Mouse (Mus musculus) spleen, adult 2 months (tissue): ENCODE measurements around the gene Olfr96. TPM values are rescaled to one million over a fixed set of nuclear protein-coding genes. Genes with fewer than 3 reads are reported as not detected.

Source experiments
- DNase-seq, 2 experiments: peaks; one replicate each; pipeline versions ENCODE4 v3.0.0 to v3.0.0-alpha.2; 2012 to 2021; ENCODE audit warnings: low spot score in 2 of 2, low read depth in 1 of 2
- H3K27ac ChIP-seq: fragments of 200-500 bp; 2 replicates; pipeline ENCODE4 v1.5.1; 2012; ENCODE audit warnings: low read length, inconsistent platforms; ENCODE audit not compliant: insufficient read depth
- H3K27me3 ChIP-seq: fragments of 200-500 bp; 2 replicates; pipeline ENCODE4 v1.6.1; 2012; ENCODE audit warnings: mild to moderate bottlenecking, moderate library complexity, low read length, inconsistent platforms; ENCODE audit not compliant: control insufficient read depth, insufficient read depth
- H3K36me3 ChIP-seq: fragments of 200-500 bp; 2 replicates; pipeline ENCODE4 v1.6.1; 2012; ENCODE audit warnings: mild to moderate bottlenecking, low read length, inconsistent platforms; ENCODE audit not compliant: control insufficient read depth, insufficient read depth
- H3K4me1 ChIP-seq: fragments of 200-500 bp; 2 replicates; pipeline ENCODE4 v1.6.1; 2011; ENCODE audit warnings: inconsistent platforms; ENCODE audit not compliant: control insufficient read depth, insufficient read depth, insufficient read length
- H3K4me3 ChIP-seq: fragments of 200-500 bp; 2 replicates; pipeline ENCODE4 v1.5.1; 2011; ENCODE audit warnings: mild to moderate bottlenecking, inconsistent platforms; ENCODE audit not compliant: insufficient read depth, insufficient read length; ENCODE audit errors: extremely low read depth
- CTCF ChIP-seq: fragments of 200-500 bp; IDR thresholded peaks from 2 replicates; pipeline ENCODE4 v1.5.1; 2011; ENCODE audit warnings: mild to moderate bottlenecking, inconsistent platforms; ENCODE audit not compliant: insufficient read depth, insufficient read length, insufficient replicate concordance; ENCODE audit errors: extremely low read depth
- POLR2A ChIP-seq: fragments of 200-500 bp; IDR thresholded peaks from 2 replicates; pipeline ENCODE4 v1.6.1; 2011; ENCODE audit warnings: low read depth, low read length, inconsistent platforms
- WGBS: fragments of 180-500 bp; shearing (Covaris S2); methylation state at CpG from one replicate; pipeline ENCODE4 v1.1.7; 2018; 5-methylcytosine and 5-hydroxymethylcytosine counted together
- polyA plus RNA-seq: library from polyadenylated mRNA; depleted of rRNA; stranded (reverse); fragments of >200 nt; gene quantifications from 2 replicates; pipeline ENCODE4 v1.2.3, GENCODE M21; 2012; rRNA removed

Olfr96 gene
- polyA plus RNA-seq, 1 experiment: not detected

DNA sequence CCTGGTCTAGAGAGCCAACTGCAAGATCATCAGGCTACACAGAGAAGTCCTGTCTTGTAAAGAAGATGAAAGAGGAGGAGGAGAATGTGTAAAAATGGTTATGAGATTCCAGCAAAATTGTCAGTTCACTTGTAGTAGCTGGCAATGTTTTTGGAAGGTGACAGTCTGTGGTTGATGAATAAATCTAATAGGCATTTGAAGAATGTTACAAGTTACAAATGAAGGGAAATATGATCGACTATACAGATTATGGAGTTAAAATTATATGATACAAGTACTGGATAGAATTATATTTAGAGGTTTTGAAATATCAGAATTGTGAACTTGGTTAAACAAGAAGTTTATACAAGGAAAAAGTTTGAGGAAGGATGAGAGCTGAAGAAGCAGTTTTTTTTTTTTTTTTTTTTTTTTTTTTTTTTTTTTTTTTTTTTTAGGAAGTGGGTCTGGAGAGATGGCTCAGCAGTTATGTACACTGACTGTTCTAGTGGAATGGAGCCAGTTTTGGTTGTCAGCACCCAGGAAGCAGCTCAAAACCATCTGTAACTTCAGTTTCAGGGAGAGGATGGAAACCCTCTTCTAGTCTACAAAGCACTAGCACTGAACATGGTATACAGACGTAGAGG lies 55.8 kb downstream of the Olfr96 start:
- WGBS: 87% methylated on average over 2 of the region's 2 CpGs
- DNase-seq: no peak
- H3K4me3 ChIP-seq: no peak overlapping the region

More for the DNA sequence above, 55.8 kb downstream of the Olfr96 start:
- Histone ChIP-seq H3K36me3 (peaks cover 21% of the 10 kb centered on the region), H3K4me1 (peaks cover 16% of the 10 kb centered on the region; the same call in 1 of the 2 replicates), H3K27ac (no peak overlapping the region), H3K27me3 (no peaks in the 10 kb centered on the region)
- TF ChIP-seq CTCF: no peak
- TF ChIP-seq POLR2A: no peak

Other genes with a start within 250 kb of the Olfr96 start
- not detected in 2 replicates for gene 2410137M14Rik, start 238.9 kb upstream of the Olfr96 start, polyA plus RNA-seq
- gene H2-M5, start 230.6 kb upstream of the Olfr96 start, polyA plus RNA-seq: 0.28 and 0.48 TPM in 2 replicates
- gene Zfp57, start 219.0 kb upstream of the Olfr96 start, polyA plus RNA-seq: 0.62 and 0.75 TPM in 2 replicates
- not detected in 2 replicates for gene Mog, start 196.7 kb upstream of the Olfr96 start, polyA plus RNA-seq
- 28.7 and 29.7 TPM in 2 replicates for gene Gabbr1, start 174.2 kb upstream of the Olfr96 start, polyA plus RNA-seq
- gene Olfr90, start 131.6 kb upstream of the Olfr96 start, polyA plus RNA-seq: 0.14 TPM in 1 of 2 replicates, not detected in the other
- gene Olfr91, start 121.9 kb upstream of the Olfr96 start, polyA plus RNA-seq: not detected in 2 replicates
- not detected in 2 replicates for gene Olfr92, start 100.1 kb upstream of the Olfr96 start, polyA plus RNA-seq
- gene Olfr93, start 58.7 kb upstream of the Olfr96 start, polyA plus RNA-seq: not detected in 2 replicates
- 1.1 and 1.5 TPM in 2 replicates for gene Ubd, start 26.3 kb upstream of the Olfr96 start, polyA plus RNA-seq
- gene Olfr94, start 19.2 kb upstream of the Olfr96 start, polyA plus RNA-seq: not detected in 2 replicates
- not detected in 2 replicates for gene Olfr95, start 7.0 kb upstream of the Olfr96 start, polyA plus RNA-seq
- not detected in 2 replicates for gene Olfr97, start 17.2 kb downstream of the Olfr96 start, polyA plus RNA-seq
- gene Olfr98, start 43.6 kb downstream of the Olfr96 start, polyA plus RNA-seq: not detected in 2 replicates
- 27.0 and 27.4 TPM in 2 replicates for gene H2-M3, start 50.1 kb downstream of the Olfr96 start, polyA plus RNA-seq
- gene Olfr99, start 63.3 kb downstream of the Olfr96 start, polyA plus RNA-seq: not detected in 2 replicates
- gene Olfr101, start 84.2 kb downstream of the Olfr96 start, polyA plus RNA-seq: not detected in 2 replicates
- gene Olfr102, start 96.9 kb downstream of the Olfr96 start, polyA plus RNA-seq: not detected in 2 replicates
- not detected in 2 replicates for gene Olfr103, start 119.6 kb downstream of the Olfr96 start, polyA plus RNA-seq
- not detected in 2 replicates for gene Olfr104-ps, start 139.4 kb downstream of the Olfr96 start, polyA plus RNA-seq
- gene Olfr105-ps, start 158.9 kb downstream of the Olfr96 start, polyA plus RNA-seq: not detected in 2 replicates
- gene Olfr106-ps, start 170.2 kb downstream of the Olfr96 start, polyA plus RNA-seq: not detected in 2 replicates
- gene Olfr107, start 179.1 kb downstream of the Olfr96 start, polyA plus RNA-seq: not detected in 2 replicates
- gene Olfr108, start 225.3 kb downstream of the Olfr96 start, polyA plus RNA-seq: not detected in 2 replicates
- gene Olfr109, start 238.8 kb downstream of the Olfr96 start, polyA plus RNA-seq: not detected in 2 replicates